Mouse (Mus musculus) ES-E14 (cell line): ENCODE data around the gene Zfyve16.

ENCODE experiments used
- CHD2 ChIP-seq: IDR thresholded peaks from 2 replicates; pipeline ENCODE4 v1.6.1; 2014; ENCODE audit warnings: mild to moderate bottlenecking, low read depth, low read length, inconsistent platforms
- HCFC1 ChIP-seq: IDR thresholded peaks from 2 replicates; pipeline ENCODE4 v1.6.1; 2012; ENCODE audit warnings: low read length, inconsistent platforms, borderline replicate concordance; ENCODE audit not compliant: insufficient read depth
- MAFK ChIP-seq: IDR thresholded peaks from 2 replicates; pipeline ENCODE4 v1.6.1; 2014; ENCODE audit warnings: mild to moderate bottlenecking, low read depth, low read length, inconsistent platforms; ENCODE audit not compliant: insufficient read depth
- ZC3H11A ChIP-seq: IDR thresholded peaks from 2 replicates; pipeline ENCODE4 v1.6.1; 2012; ENCODE audit warnings: low read depth, mild to moderate bottlenecking, inconsistent platforms, low read length, borderline replicate concordance
- ZNF384 ChIP-seq: IDR thresholded peaks from 2 replicates; pipeline ENCODE4 v1.6.1; 2012; ENCODE audit warnings: low read depth, low read length, inconsistent platforms

DNA sequence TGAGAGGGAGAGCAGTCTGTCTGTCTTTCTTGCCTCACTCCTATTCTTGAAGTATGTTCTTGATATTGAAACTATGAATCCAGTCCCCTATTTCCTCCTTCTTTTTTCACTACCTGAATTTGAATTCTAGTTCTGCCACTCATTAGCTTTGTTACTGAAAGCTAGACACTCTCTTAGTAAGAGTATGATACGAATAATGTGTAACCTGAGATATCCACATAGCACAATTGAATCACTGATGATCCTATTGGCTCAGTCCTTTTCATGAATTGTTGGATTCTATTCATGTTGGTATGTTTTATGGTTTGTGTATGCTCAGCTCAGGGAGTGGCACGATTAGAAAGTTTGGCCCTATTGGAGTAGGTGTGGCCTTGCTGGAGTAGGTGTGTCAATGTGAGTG lies 1.5 kb upstream of the Zfyve16 start:
- TF ChIP-seq ZC3H11A (no peak), HCFC1 (no peak), CHD2 (no peak), ZNF384 (no peak), MAFK (no peak)
